10 mouse cellular contexts compared by ENCODE assay signal in the genomic region with DNA sequence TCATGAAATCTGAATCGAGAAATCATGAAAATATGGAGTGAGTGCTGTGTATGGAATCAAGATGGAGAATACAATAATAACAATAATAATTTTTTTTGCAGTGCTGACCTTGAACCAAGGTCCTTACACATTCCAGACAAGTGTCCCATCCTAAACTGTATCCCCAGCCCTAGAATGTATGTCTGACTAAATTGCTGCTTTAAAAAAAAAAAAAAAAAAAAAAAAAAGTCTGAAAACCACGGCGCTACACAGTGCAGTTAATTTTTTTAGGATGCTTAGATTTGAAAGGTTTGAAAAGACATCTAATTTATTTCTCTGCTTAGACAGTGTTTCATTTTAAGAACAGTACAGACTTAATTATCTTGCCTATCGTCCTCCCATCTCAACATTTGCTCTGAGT. TPM values are rescaled to one million over a fixed set of nuclear protein-coding genes. Genes with fewer than 3 reads are reported as not detected.
DNase-seq lines count a peak whose midpoint lies in the region; ATAC-seq lines count a peak whose summit lies in the region.
"Had no signal": no experiment of that assay in that cellular context is flagged by ENCODE, and none has a peak within 500 bp of the region (broad histone marks: within the 10 kb centered on the region; RNA-seq: fewer than 3 reads in every experiment).

No protein-coding gene starts in this region.

- ATAC-seq in liver, embryonic 11.5 days (replicated peaks; ENCODE audit: low FRiP score) = no peak
- no peak for ATAC-seq in forebrain, embryonic 15.5 days (replicated peaks)
- ATAC-seq in limb, embryonic 13.5 days (ENCODE audit: low FRiP score, low read depth) = no peak
- ATAC-seq in neural tube, embryonic 14.5 days (ENCODE audit: low read depth) = no peak
- ATAC-seq: Patski had no signal

- 72% methylated on average over 4 of the region's 4 CpGs for WGBS in liver, embryonic 11.5 days
- 72% methylated on average over 4 of the region's 4 CpGs for WGBS in forebrain, embryonic 15.5 days
- 81% methylated on average over 4 of the region's 4 CpGs for WGBS in limb, embryonic 13.5 days
- WGBS in neural tube, embryonic 14.5 days = 62% methylated on average over 4 of the region's 4 CpGs

- H3K36me3 ChIP-seq in liver, embryonic 11.5 days (ENCODE audit: control insufficient read depth, insufficient read depth, low read length) = no peaks in the 10 kb centered on the region
- no peaks in the 10 kb centered on the region for H3K36me3 ChIP-seq in forebrain, embryonic 15.5 days
- no peaks in the 10 kb centered on the region for H3K36me3 ChIP-seq in limb, embryonic 13.5 days
- no peaks in the 10 kb centered on the region for H3K36me3 ChIP-seq in neural tube, embryonic 14.5 days (ENCODE audit: control insufficient read depth, insufficient read depth, low read length)

- no peak for DNase-seq in liver, embryonic 11.5 days (ENCODE audit: low spot score)
- no peak for DNase-seq in liver
- no peak for DNase-seq in urinary bladder, postnatal 4 days (ENCODE audit: low spot score in 2 of 2)
- no peak for DNase-seq in layer of hippocampus, adult 9-10 months (ENCODE audit: low spot score)
- DNase-seq in spleen, postnatal 36 days (ENCODE audit: low spot score in 2 of 2) = no peak
- DNase-seq: kidney, postnatal 25 days had no signal

- H3K9me3 ChIP-seq in liver, embryonic 11.5 days (ENCODE audit: control insufficient read depth, low read length) = no peaks in the 10 kb centered on the region
- no peaks in the 10 kb centered on the region for H3K9me3 ChIP-seq in forebrain, embryonic 15.5 days
- H3K9me3 ChIP-seq in limb, embryonic 13.5 days = peaks cover 3% of the 10 kb centered on the region
- no peaks in the 10 kb centered on the region for H3K9me3 ChIP-seq in neural tube, embryonic 14.5 days (ENCODE audit: control insufficient read depth, low read length)

- H3K4me3 ChIP-seq in liver, embryonic 11.5 days (ENCODE audit: low read depth, low read length) = no peak overlapping the region
- H3K4me3 ChIP-seq in forebrain, embryonic 15.5 days = peak overlapping the region; percentile 74
- H3K4me3 ChIP-seq in limb, embryonic 13.5 days = peak overlapping the region; percentile 64; the same call in 1 of the 2 replicates
- peak overlapping the region; percentile 49 for H3K4me3 ChIP-seq in neural tube, embryonic 14.5 days (ENCODE audit: low read depth, low read length)

- H3K9ac ChIP-seq in liver, embryonic 11.5 days (ENCODE audit: low read depth, low read length) = no peak overlapping the region
- H3K9ac ChIP-seq in forebrain, embryonic 15.5 days (replicated peaks) = peak overlapping the region; percentile 78
- no peak overlapping the region for H3K9ac ChIP-seq in limb, embryonic 13.5 days
- H3K9ac ChIP-seq in neural tube, embryonic 14.5 days (replicated peaks; ENCODE audit: low read depth, low read length) = peak overlapping the region; percentile 71; the same call in 1 of the 2 replicates

- H3K4me1 ChIP-seq in liver, embryonic 11.5 days (replicated peaks; ENCODE audit: control insufficient read depth, insufficient read depth, low read length) = no peaks in the 10 kb centered on the region
- peaks cover 8% of the 10 kb centered on the region; the same call in 1 of the 2 replicates for H3K4me1 ChIP-seq in forebrain, embryonic 15.5 days
- no peaks in the 10 kb centered on the region for H3K4me1 ChIP-seq in limb, embryonic 13.5 days
- H3K4me1 ChIP-seq in neural tube, embryonic 14.5 days (ENCODE audit: control insufficient read depth, insufficient read depth, low read length) = no peaks in the 10 kb centered on the region

- no peak overlapping the region for H3K27ac ChIP-seq in liver, embryonic 11.5 days (ENCODE audit: low read depth, low read length)
- peak overlapping the region; percentile 86 for H3K27ac ChIP-seq in forebrain, embryonic 15.5 days (replicated peaks)
- no peak overlapping the region for H3K27ac ChIP-seq in limb, embryonic 13.5 days
- H3K27ac ChIP-seq in neural tube, embryonic 14.5 days (ENCODE audit: low read depth, low read length) = peak overlapping the region; percentile 75

- H3K27me3 ChIP-seq in liver, embryonic 11.5 days (replicated peaks; ENCODE audit: control insufficient read depth, insufficient read depth, low read length) = no peaks in the 10 kb centered on the region
- H3K27me3 ChIP-seq in forebrain, embryonic 15.5 days = no peaks in the 10 kb centered on the region
- no peaks in the 10 kb centered on the region for H3K27me3 ChIP-seq in limb, embryonic 13.5 days
- H3K27me3 ChIP-seq in neural tube, embryonic 14.5 days (ENCODE audit: control insufficient read depth, insufficient read depth, low read length) = no peaks in the 10 kb centered on the region

- peak overlapping the region; percentile 73 for H3K4me2 ChIP-seq in liver, embryonic 11.5 days
- peak overlapping the region; percentile 75 for H3K4me2 ChIP-seq in forebrain, embryonic 15.5 days (replicated peaks)
- peak overlapping the region; percentile 68 for H3K4me2 ChIP-seq in limb, embryonic 13.5 days (replicated peaks)
- H3K4me2 ChIP-seq in neural tube, embryonic 14.5 days (ENCODE audit: low read depth, low read length) = peak overlapping the region; percentile 69

RNA-seq across cellular contexts. Expression of gene Pogz, which starts 15.3 kb away (rescaled TPM):
- 12.2 and 12.7 TPM in 2 replicates for polyA plus RNA-seq in liver, embryonic 11.5 days (2014; fragmentation: Nextera tagmentation; extraction: Ambion mirVana)
- polyA plus RNA-seq in forebrain, embryonic 15.5 days (2015; fragmentation: Nextera tagmentation; extraction: Ambion mirVana) = 24.7 and 26.5 TPM in 2 replicates
- polyA plus RNA-seq in limb, embryonic 13.5 days (2015; fragmentation: Nextera tagmentation; extraction: Ambion mirVana) = 21.2 and 25.0 TPM in 2 replicates
- 26.6 and 30.7 TPM in 2 replicates for polyA plus RNA-seq in neural tube, embryonic 14.5 days (2014; fragmentation: Nextera tagmentation; extraction: Ambion mirVana)

RNA-seq across cellular contexts. Expression of gene Cgn, which starts 35.8 kb away (rescaled TPM):
- 10.6 and 11.5 TPM in 2 replicates for polyA plus RNA-seq in liver, embryonic 11.5 days (2014; fragmentation: Nextera tagmentation; extraction: Ambion mirVana)
- 4.8 and 5.8 TPM in 2 replicates for polyA plus RNA-seq in forebrain, embryonic 15.5 days (2015; fragmentation: Nextera tagmentation; extraction: Ambion mirVana)
- polyA plus RNA-seq in limb, embryonic 13.5 days (2015; fragmentation: Nextera tagmentation; extraction: Ambion mirVana) = 7.1 and 7.3 TPM in 2 replicates
- 8.9 and 11.6 TPM in 2 replicates for polyA plus RNA-seq in neural tube, embryonic 14.5 days (2014; fragmentation: Nextera tagmentation; extraction: Ambion mirVana)

Comparison
In these comparisons a context has a peak if more than half of its experiments do, and no peak if none do; other contexts are left out.
1. H3K27ac ChIP-seq: peak in forebrain, embryonic 15.5 days (single experiment) and neural tube, embryonic 14.5 days (single experiment); none in liver, embryonic 11.5 days (single experiment) and limb, embryonic 13.5 days (single experiment).
2. H3K9ac ChIP-seq: peak in forebrain, embryonic 15.5 days (single experiment) and neural tube, embryonic 14.5 days (single experiment); none in liver, embryonic 11.5 days (single experiment) and limb, embryonic 13.5 days (single experiment).
3. Peak in every context shown above with its lines, with median percentiles within 50 percentile points of each other: H3K4me2 ChIP-seq.